Mouse (Mus musculus): ENCODE data around the gene Snapc4.

DNA sequence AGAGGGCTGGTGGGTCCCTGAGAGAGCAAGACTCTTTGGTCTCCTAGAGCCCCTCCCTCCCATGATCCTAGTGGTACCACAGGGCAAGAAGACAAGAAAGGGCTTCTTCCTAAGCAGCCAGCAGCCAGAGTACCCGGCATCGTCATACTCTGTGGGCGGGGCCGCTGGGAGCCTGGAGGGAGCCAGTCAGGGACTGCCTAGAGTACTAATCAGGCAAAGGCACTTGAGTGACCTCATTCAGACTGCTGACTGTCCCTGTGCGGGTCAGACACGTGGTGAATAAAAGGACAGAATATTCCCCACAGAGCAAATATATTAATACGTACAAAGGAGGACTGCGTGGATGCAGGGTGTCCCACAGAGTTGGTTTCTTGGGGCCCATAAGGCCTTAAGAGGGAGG is 51.1 kb downstream of the Snapc4 start:
- TF ChIP-seq POLR2A (IDR thresholded peaks at IDR 0.05; ENCODE audit: insufficient read depth, low read length) (no peak), EP300 (IDR thresholded peaks at IDR 0.05; ENCODE audit: insufficient read depth, low read depth, low read length) (no peak)
